Mouse (Mus musculus) small intestine, adult 2 months (tissue): ENCODE measurements around the gene Shroom3. TPM values are rescaled to one million over a fixed set of nuclear protein-coding genes. Genes with fewer than 3 reads are reported as not detected.

Source experiments
- H3K27ac ChIP-seq: fragments of 200-500 bp; 2 replicates; pipeline ENCODE4 v1.5.1; 2012; ENCODE audit warnings: low read depth, low read length, control low read depth, inconsistent platforms; ENCODE audit not compliant: insufficient read depth
- H3K27me3 ChIP-seq: fragments of 200-500 bp; 2 replicates; pipeline ENCODE4 v1.6.1; 2012; ENCODE audit warnings: mild to moderate bottlenecking, moderate library complexity, low read length, inconsistent platforms; ENCODE audit not compliant: control insufficient read depth, insufficient read depth
- H3K36me3 ChIP-seq: fragments of 200-500 bp; 2 replicates; pipeline ENCODE4 v1.6.1; 2012; ENCODE audit warnings: mild to moderate bottlenecking, low read length, control low read depth, inconsistent platforms; ENCODE audit not compliant: control insufficient read depth, insufficient read depth
- H3K4me1 ChIP-seq: fragments of 200-500 bp; 2 replicates; pipeline ENCODE4 v1.6.1; 2012; ENCODE audit warnings: low read length, inconsistent platforms, mixed read lengths; ENCODE audit not compliant: control insufficient read depth, insufficient read depth, insufficient read length
- H3K4me3 ChIP-seq: fragments of 200-500 bp; 2 replicates; pipeline ENCODE4 v1.5.1; 2012; ENCODE audit warnings: low read depth, mild to moderate bottlenecking, control low read depth, inconsistent platforms, low read length, moderate library complexity
- CTCF ChIP-seq: fragments of 200-500 bp; IDR thresholded peaks from 2 replicates; pipeline ENCODE4 v1.5.1; 2012; ENCODE audit warnings: low read depth, mild to moderate bottlenecking, control low read depth, inconsistent platforms, low read length, moderate library complexity, mixed read lengths; ENCODE audit not compliant: insufficient replicate concordance, insufficient read length; ENCODE audit errors: extremely low read depth
- POLR2A ChIP-seq: fragments of 200-500 bp; IDR thresholded peaks from 2 replicates; pipeline ENCODE4 v1.6.1; 2012; ENCODE audit warnings: low read depth, mild to moderate bottlenecking, control low read depth, inconsistent platforms, low read length, moderate library complexity
- WGBS: fragments of 180-500 bp; shearing (Covaris S2); methylation state at CpG from one replicate; pipeline ENCODE4 v1.1.7; 2018; 5-methylcytosine and 5-hydroxymethylcytosine counted together
- polyA plus RNA-seq: library from polyadenylated mRNA; depleted of rRNA; stranded (reverse); fragments of >200 nt; gene quantifications from 2 replicates; pipeline ENCODE4 v1.2.3, GENCODE M21; 2012

Gene Shroom3
- polyA plus RNA-seq, 1 experiment = 111 TPM

GRCm38 (mm10) chr5:92856346-92856745 is 173.1 kb downstream of the Shroom3 start:
- Histone ChIP-seq H3K4me3 (peak overlapping the region; percentile 19; the same call in 1 of the 2 replicates), H3K4me1 (peaks cover 8% of the 10 kb centered on the region), H3K27me3 (no peaks in the 10 kb centered on the region), H3K36me3 (peaks cover 4% of the 10 kb centered on the region), H3K27ac (no peak overlapping the region; the same call in 1 of the 2 replicates)
- TF ChIP-seq POLR2A (no peak), CTCF (no peak)
- WGBS = 67% methylated on average over 15 of the region's 15 CpGs

- Histone ChIP-seq H3K27ac (no peak overlapping the region), H3K36me3 (peaks cover 4% of the 10 kb centered on the region), H3K4me1 (peaks cover 8% of the 10 kb centered on the region), H3K4me3 (no peak overlapping the region), H3K27me3 (no peaks in the 10 kb centered on the region)
- no peak for TF ChIP-seq POLR2A
- no peak for TF ChIP-seq CTCF
- WGBS = 48% methylated on average over 7 of the region's 7 CpGs
Observed at GRCm38 (mm10) chr5:92857177-92857576, 173.9 kb downstream of the Shroom3 start.

- Histone ChIP-seq H3K27me3 (no peaks in the 10 kb centered on the region), H3K4me3 (no peak overlapping the region), H3K27ac (no peak overlapping the region), H3K36me3 (peaks cover 4% of the 10 kb centered on the region), H3K4me1 (peaks cover 8% of the 10 kb centered on the region)
- 82% methylated on average over 3 of the region's 3 CpGs for WGBS
- TF ChIP-seq CTCF (no peak), POLR2A (no peak)
Observed at GRCm38 (mm10) chr5:92858104-92858503, 174.9 kb downstream of the Shroom3 start.

- no peak overlapping the region for H3K27ac ChIP-seq
- WGBS = 84% methylated on average over 4 of the region's 4 CpGs
- peaks cover 4% of the 10 kb centered on the region for H3K36me3 ChIP-seq
- H3K27me3 ChIP-seq = no peaks in the 10 kb centered on the region
- peaks cover 8% of the 10 kb centered on the region for H3K4me1 ChIP-seq
- no peak for TF ChIP-seq CTCF
- no peak for TF ChIP-seq POLR2A
- H3K4me3 ChIP-seq = no peak overlapping the region
Observed at GRCm38 (mm10) chr5:92858576-92858975, 175.3 kb downstream of the Shroom3 start.

- peaks cover 5% of the 10 kb centered on the region; the same call in 1 of the 2 replicates for H3K4me1 ChIP-seq
- no peak overlapping the region for H3K4me3 ChIP-seq
- H3K36me3 ChIP-seq = peaks cover 3% of the 10 kb centered on the region
- 55% methylated on average over 10 of the region's 10 CpGs for WGBS
- H3K27me3 ChIP-seq = no peaks in the 10 kb centered on the region
- H3K27ac ChIP-seq = no peak overlapping the region
- TF ChIP-seq POLR2A (no peak), CTCF (no peak)
Observed at GRCm38 (mm10) chr5:92861416-92862112, 178.3 kb downstream of the Shroom3 start.

- H3K4me1 ChIP-seq = peaks cover 2% of the 10 kb centered on the region; the same call in 1 of the 2 replicates
- TF ChIP-seq POLR2A = no peak
- no peak for TF ChIP-seq CTCF
- WGBS = 83% methylated on average over 4 of the region's 4 CpGs
Observed at GRCm38 (mm10) chr5:92865090-92865489, 181.9 kb downstream of the Shroom3 start.

GRCm38 (mm10) chr5:92866546-92866945 is 183.3 kb downstream of the Shroom3 start:
- no peaks in the 10 kb centered on the region for H3K27me3 ChIP-seq
- no peak overlapping the region for H3K27ac ChIP-seq
- no peak for TF ChIP-seq CTCF
- no peak for TF ChIP-seq POLR2A
- H3K4me1 ChIP-seq = peaks cover 9% of the 10 kb centered on the region; the same call in 1 of the 2 replicates
- peaks cover 3% of the 10 kb centered on the region; the same call in 1 of the 2 replicates for H3K36me3 ChIP-seq
- H3K4me3 ChIP-seq = no peak overlapping the region
- 70% methylated on average over 8 of the region's 8 CpGs for WGBS

More at GRCm38 (mm10) chr5:92865090-92865489, 181.9 kb downstream of the Shroom3 start:
- Histone ChIP-seq H3K27ac (no peak overlapping the region), H3K27me3 (no peaks in the 10 kb centered on the region), H3K36me3 (peaks cover 3% of the 10 kb centered on the region; the same call in 1 of the 2 replicates), H3K4me3 (no peak overlapping the region)

- 83% methylated on average over 4 of the region's 4 CpGs for WGBS
- Histone ChIP-seq H3K4me3 (no peak overlapping the region), H3K36me3 (peaks cover 3% of the 10 kb centered on the region; the same call in 1 of the 2 replicates), H3K27ac (no peak overlapping the region), H3K27me3 (no peaks in the 10 kb centered on the region), H3K4me1 (peaks cover 12% of the 10 kb centered on the region; the same call in 1 of the 2 replicates)
- TF ChIP-seq CTCF = no peak
- no peak for TF ChIP-seq POLR2A
Observed at GRCm38 (mm10) chr5:92867253-92867652, 184.0 kb downstream of the Shroom3 start.
